Mouse (Mus musculus) WW6 (cell line): ENCODE measurements at regions not wholly inside any gene's neighbourhood (a gene's known extent, or its start where the extent isn't known, plus 50 kb on each side); places are given as distances from the start of the nearest gene placed in this dataset.

Experiments used
- DNase-seq: peaks from one replicate; pipeline ENCODE4 v3.0.0-alpha.2; 2013; ENCODE audit warnings: low read depth, low spot score

- no peak for DNase-seq
Measured at GRCm38 (mm10) chr1:55888711-55889366, 483.1 kb downstream of the Plcl1 start.

GRCm38 (mm10) chr1:55890511-55891151 is 484.9 kb downstream of the Plcl1 start:
- no peak for DNase-seq

- DNase-seq, result no peak
Measured at GRCm38 (mm10) chr1:55891894-55892293, 486.2 kb downstream of the Plcl1 start.

GRCm38 (mm10) chr1:55897572-55897971 is 491.9 kb downstream of the Plcl1 start:
- no peak for DNase-seq

- DNase-seq, result no peak
Measured at GRCm38 (mm10) chr1:55898031-55898430, 492.3 kb downstream of the Plcl1 start.

- no peak for DNase-seq
Measured at GRCm38 (mm10) chr1:55900033-55900432, 494.3 kb downstream of the Plcl1 start.

GRCm38 (mm10) chr1:55903177-55903576 is 497.5 kb downstream of the Plcl1 start:
- DNase-seq, result no peak

GRCm38 (mm10) chr1:55904571-55904970 is 498.9 kb downstream of the Plcl1 start:
- DNase-seq, result no peak

GRCm38 (mm10) chr1:55905232-55905631 is 499.5 kb downstream of the Plcl1 start:
- no peak for DNase-seq

- no peak for DNase-seq
Measured at GRCm38 (mm10) chr1:55910024-55910423, 504.3 kb downstream of the Plcl1 start.

GRCm38 (mm10) chr1:55914284-55914683 is 508.6 kb downstream of the Plcl1 start:
- DNase-seq, result no peak

GRCm38 (mm10) chr1:55915940-55916339 is 510.2 kb downstream of the Plcl1 start:
- DNase-seq, result no peak

GRCm38 (mm10) chr1:55919516-55919915 is 513.8 kb downstream of the Plcl1 start:
- no peak for DNase-seq

- no peak for DNase-seq
Measured at GRCm38 (mm10) chr1:55946786-55947549, 541.2 kb downstream of the Plcl1 start.

GRCm38 (mm10) chr1:55947618-55948283 is 542.0 kb downstream of the Plcl1 start:
- DNase-seq, result no peak

- no peak for DNase-seq
Measured at GRCm38 (mm10) chr1:55949606-55950005, 543.9 kb downstream of the Plcl1 start.

- no peak for DNase-seq
Measured at GRCm38 (mm10) chr1:55957804-55958445, 552.2 kb downstream of the Plcl1 start.

- DNase-seq, result peak; percentile 11
Measured at GRCm38 (mm10) chr1:55960291-55960690, 554.6 kb downstream of the Plcl1 start.

GRCm38 (mm10) chr1:55963867-55964266 is 558.1 kb downstream of the Plcl1 start:
- DNase-seq, result no peak

- DNase-seq, result no peak
Measured at GRCm38 (mm10) chr1:55966273-55966672, 560.6 kb downstream of the Plcl1 start.

GRCm38 (mm10) chr1:55967869-55968268 is 562.1 kb downstream of the Plcl1 start:
- no peak for DNase-seq

GRCm38 (mm10) chr1:55977796-55978195 is 572.1 kb downstream of the Plcl1 start:
- DNase-seq, result no peak
